In genomic region chr15:102693600-102693999, GRCm38 (mm10) we compare ENCODE assay signal across 8 mouse cellular contexts. TPM values are rescaled to one million over a fixed set of nuclear protein-coding genes. Genes with fewer than 3 reads are reported as not detected.
DNase-seq lines count a peak whose midpoint lies in the region; ATAC-seq and TF ChIP-seq lines count a peak whose summit lies in the region.

No protein-coding gene starts in this region.

- peak; percentile 82 for ATAC-seq in embryonic facial prominence, embryonic 14.5 days (ENCODE audit: low read depth)
- ATAC-seq in heart, postnatal 0 days (ENCODE audit: insufficient read depth, low read depth) = no peak
- ATAC-seq in neural tube, embryonic 13.5 days (ENCODE audit: low read depth) = peak; percentile 49

- H3K79me2 ChIP-seq in liver, adult 2 months (ENCODE audit: control insufficient read depth, insufficient read depth, low read length) = no peaks in the 10 kb centered on the region

- no peaks in the 10 kb centered on the region for H3K36me3 ChIP-seq in thymus, adult 2 months (ENCODE audit: control insufficient read depth, insufficient read depth, low read length)
- no peaks in the 10 kb centered on the region for H3K36me3 ChIP-seq in embryonic facial prominence, embryonic 14.5 days (ENCODE audit: control insufficient read depth, insufficient read depth, low read length)
- H3K36me3 ChIP-seq in heart, postnatal 0 days (replicated peaks; ENCODE audit: control insufficient read depth, insufficient read depth, low read length) = no peaks in the 10 kb centered on the region
- no peaks in the 10 kb centered on the region for H3K36me3 ChIP-seq in liver, adult 2 months (ENCODE audit: control insufficient read depth, insufficient read depth, low read length)
- no peaks in the 10 kb centered on the region for H3K36me3 ChIP-seq in neural tube, embryonic 13.5 days

- no peak for TF ChIP-seq EP300 in heart, postnatal 0 days (IDR thresholded peaks at IDR 0.05; ENCODE audit: low read depth)

- peaks cover 20% of the 10 kb centered on the region for H3K27me3 ChIP-seq in thymus, adult 2 months (ENCODE audit: control insufficient read depth, insufficient read depth, low read length)
- peaks cover 85% of the 10 kb centered on the region for H3K27me3 ChIP-seq in embryonic facial prominence, embryonic 14.5 days (replicated peaks; ENCODE audit: control insufficient read depth, insufficient read depth, low read length)
- peaks cover 80% of the 10 kb centered on the region for H3K27me3 ChIP-seq in heart, postnatal 0 days (ENCODE audit: control insufficient read depth, insufficient read depth, low read length)
- peaks cover 13% of the 10 kb centered on the region; the same call in 1 of the 2 replicates for H3K27me3 ChIP-seq in liver, adult 2 months (ENCODE audit: control insufficient read depth, insufficient read depth, low read length)
- H3K27me3 ChIP-seq in neural tube, embryonic 13.5 days = peaks cover 84% of the 10 kb centered on the region

- TF ChIP-seq CTCF in thymus, adult 2 months (IDR thresholded peaks at IDR 0.05; ENCODE audit: borderline replicate concordance, control insufficient read depth, extremely low read depth, insufficient read depth, low read length, poor library complexity) = no peak
- no peak for TF ChIP-seq CTCF in heart, postnatal 0 days (IDR thresholded peaks at IDR 0.05; ENCODE audit: low read depth)
- TF ChIP-seq CTCF in liver, adult 2 months (IDR thresholded peaks at IDR 0.05; ENCODE audit: low read depth, low read length) = no peak

- peaks cover 9% of the 10 kb centered on the region; the same call in 1 of the 2 replicates for H3K4me1 ChIP-seq in thymus, adult 2 months (replicated peaks; ENCODE audit: control insufficient read depth, insufficient read depth, low read length)
- 0 out of 2 replicates have a peak, but pooled peaks cover 10% of the 10 kb centered on the region for H3K4me1 ChIP-seq in embryonic facial prominence, embryonic 14.5 days (ENCODE audit: control insufficient read depth, insufficient read depth, low read length)
- H3K4me1 ChIP-seq in heart, postnatal 0 days (ENCODE audit: control insufficient read depth, insufficient read depth) = no peaks in the 10 kb centered on the region
- H3K4me1 ChIP-seq in liver, adult 2 months (ENCODE audit: control insufficient read depth, insufficient read depth, low read length) = peaks cover 3% of the 10 kb centered on the region; the same call in 1 of the 2 replicates
- H3K4me1 ChIP-seq in neural tube, embryonic 13.5 days (replicated peaks) = peaks cover 65% of the 10 kb centered on the region

- H3K9me3 ChIP-seq in embryonic facial prominence, embryonic 14.5 days (ENCODE audit: control insufficient read depth, low read length) = no peaks in the 10 kb centered on the region
- no peaks in the 10 kb centered on the region for H3K9me3 ChIP-seq in heart, postnatal 0 days (replicated peaks; ENCODE audit: control insufficient read depth, low read length)
- no peaks in the 10 kb centered on the region for H3K9me3 ChIP-seq in neural tube, embryonic 13.5 days

- no peak overlapping the region for H3K4me3 ChIP-seq in thymus, adult 2 months (ENCODE audit: control insufficient read depth, insufficient read depth, low read length)
- H3K4me3 ChIP-seq in embryonic facial prominence, embryonic 14.5 days (ENCODE audit: low read depth, low read length) = peak overlapping the region; percentile 41
- H3K4me3 ChIP-seq in heart, postnatal 0 days (ENCODE audit: low read depth, low read length) = peak overlapping the region; percentile 54
- H3K4me3 ChIP-seq in liver, adult 2 months (ENCODE audit: insufficient read depth, low read depth, low read length) = no peak overlapping the region
- peak overlapping the region; percentile 43 for H3K4me3 ChIP-seq in neural tube, embryonic 13.5 days

- no peak overlapping the region for H3K27ac ChIP-seq in thymus, adult 2 months (ENCODE audit: control insufficient read depth, insufficient read depth, low read length)
- H3K27ac ChIP-seq in embryonic facial prominence, embryonic 14.5 days (replicated peaks; ENCODE audit: low read depth, low read length) = no peak overlapping the region
- H3K27ac ChIP-seq in heart, postnatal 0 days (ENCODE audit: low read depth) = no peak overlapping the region
- H3K27ac ChIP-seq in liver, adult 2 months (replicated peaks; ENCODE audit: insufficient read depth, low read depth, low read length) = no peak overlapping the region
- H3K27ac ChIP-seq in neural tube, embryonic 13.5 days (replicated peaks) = peak overlapping the region; percentile 90

- peak; percentile 20 for DNase-seq in thymus, adult 2 months
- no peak for DNase-seq in thymus, postnatal 4 days
- DNase-seq in embryonic facial prominence, embryonic 14.5 days (ENCODE audit: low spot score) = peak; percentile 95
- DNase-seq in heart, postnatal 0 days (ENCODE audit: low spot score) = peak; percentile 43
- DNase-seq in kidney, postnatal 14 days = peak; percentile 86
- peak; percentile 75 for DNase-seq in liver, adult 2 months (ENCODE audit: extremely low read depth, low read depth, low spot score)
- no peak for DNase-seq in T-cell, adult 2 months (ENCODE audit: low spot score)

- H3K4me2 ChIP-seq in embryonic facial prominence, embryonic 14.5 days (ENCODE audit: low read depth, low read length) = peak overlapping the region; percentile 65
- peak overlapping the region; percentile 87; the same call in 1 of the 2 replicates for H3K4me2 ChIP-seq in heart, postnatal 0 days (ENCODE audit: low read depth, low read length)
- peak overlapping the region; percentile 74 for H3K4me2 ChIP-seq in neural tube, embryonic 13.5 days

- no peak for TF ChIP-seq POLR2A in thymus, adult 2 months (IDR thresholded peaks at IDR 0.05; ENCODE audit: control insufficient read depth, extremely low read depth, insufficient read depth, low read length, poor library complexity)
- TF ChIP-seq POLR2A in liver, adult 2 months (IDR thresholded peaks at IDR 0.05; ENCODE audit: extremely low read depth, insufficient read depth, low read length) = no peak

- WGBS in thymus, adult 2 months = 9% methylated on average over 11 of the region's 11 CpGs
- WGBS in embryonic facial prominence, embryonic 14.5 days = under 1% methylated on average over 11 of the region's 11 CpGs
- under 1% methylated on average over 11 of the region's 11 CpGs for WGBS in heart, postnatal 0 days
- WGBS in liver, adult 2 months = 1% methylated on average over 11 of the region's 11 CpGs
- WGBS in neural tube, embryonic 13.5 days = under 1% methylated on average over 11 of the region's 11 CpGs

- H3K9ac ChIP-seq in embryonic facial prominence, embryonic 14.5 days (ENCODE audit: low read depth, low read length) = 0 out of 2 replicates have a peak overlapping the region, but pooled peaks have one; percentile 40
- no peak overlapping the region for H3K9ac ChIP-seq in heart, postnatal 0 days (replicated peaks; ENCODE audit: low read depth, low read length)
- no peak overlapping the region for H3K9ac ChIP-seq in liver, adult 2 months (ENCODE audit: low read depth, low read length)
- peak overlapping the region; percentile 74 for H3K9ac ChIP-seq in neural tube, embryonic 13.5 days

RNA-seq across cellular contexts. Expression of gene Atp5g2, which starts 21.4 kb away (rescaled TPM):
- 378 and 434 TPM in 2 replicates for polyA plus RNA-seq in thymus, adult 2 months (2012; rRNA removed)
- polyA plus RNA-seq in embryonic facial prominence, embryonic 14.5 days (2014; fragmentation: Nextera tagmentation; extraction: Ambion mirVana) = 82.9 and 94.1 TPM in 2 replicates
- 377 and 462 TPM in 2 replicates for total RNA-seq in heart, postnatal 0 days (2014; rRNA removed; ENCODE audit: low replicate concordance)
- polyA plus RNA-seq in heart, postnatal 0 days (2015; fragmentation: Nextera tagmentation; extraction: Ambion mirVana) = 108 and 125 TPM in 2 replicates
- total RNA-seq in liver, adult 2 months (2014; rRNA removed) = 149 and 181 TPM in 2 replicates
- 342 and 359 TPM in 2 replicates for polyA plus RNA-seq in liver, adult 2 months (2012; rRNA removed)
- polyA plus RNA-seq in neural tube, embryonic 13.5 days (2015; fragmentation: Nextera tagmentation; extraction: Ambion mirVana) = 45.9 and 48.1 TPM in 2 replicates

RNA-seq across cellular contexts. Expression of gene Calcoco1, which starts 28.4 kb away (rescaled TPM):
- polyA plus RNA-seq in thymus, adult 2 months (2012; rRNA removed) = 74.7 and 77.5 TPM in 2 replicates
- 51.1 and 51.9 TPM in 2 replicates for polyA plus RNA-seq in embryonic facial prominence, embryonic 14.5 days (2014; fragmentation: Nextera tagmentation; extraction: Ambion mirVana)
- 85.9 and 89.5 TPM in 2 replicates for total RNA-seq in heart, postnatal 0 days (2014; rRNA removed; ENCODE audit: low replicate concordance)
- 80.7 and 82.9 TPM in 2 replicates for polyA plus RNA-seq in heart, postnatal 0 days (2015; fragmentation: Nextera tagmentation; extraction: Ambion mirVana)
- total RNA-seq in liver, adult 2 months (2014; rRNA removed) = 19.1 and 20.5 TPM in 2 replicates
- 20.7 and 22.8 TPM in 2 replicates for polyA plus RNA-seq in liver, adult 2 months (2012; rRNA removed)
- polyA plus RNA-seq in neural tube, embryonic 13.5 days (2015; fragmentation: Nextera tagmentation; extraction: Ambion mirVana) = 35.7 and 41.9 TPM in 2 replicates

Comparison
In these comparisons a context has a peak if more than half of its experiments do, and no peak if none do; other contexts are left out.
1. DNase-seq: peak in thymus, adult 2 months (single experiment), embryonic facial prominence, embryonic 14.5 days (single experiment), heart, postnatal 0 days (single experiment), kidney, postnatal 14 days (single experiment) and liver, adult 2 months (single experiment); none in thymus, postnatal 4 days (single experiment) and T-cell, adult 2 months (single experiment).
2. H3K4me3 ChIP-seq: peak in embryonic facial prominence, embryonic 14.5 days (single experiment), heart, postnatal 0 days (single experiment) and neural tube, embryonic 13.5 days (single experiment); none in thymus, adult 2 months (single experiment) and liver, adult 2 months (single experiment).
3. H3K9ac ChIP-seq: peak in embryonic facial prominence, embryonic 14.5 days (single experiment) and neural tube, embryonic 13.5 days (single experiment); none in heart, postnatal 0 days (single experiment) and liver, adult 2 months (single experiment).
4. Peak in every context shown above with its lines, with median percentiles within 50 percentile points of each other: H3K4me2 ChIP-seq.